Mouse (Mus musculus) MEL-GATA-1-ER (cell line): Measurements from ENCODE around the gene Gm29797.

Experiments
- DNase-seq: peaks from one replicate; pipeline ENCODE4 v3.0.0-alpha.2; 2012; ENCODE audit warnings: low read depth; ENCODE audit errors: extremely low read depth

Gm29797 gene

GRCm38 (mm10) chr2:181671984-181672383 is 15.2 kb downstream of the Gm29797 start:
- no peak for DNase-seq

- DNase-seq = no peak
These were observed 16.7 kb downstream of the Gm29797 start for GRCm38 (mm10) chr2:181673501-181673900.

GRCm38 (mm10) chr2:181674934-181675333 is 18.1 kb downstream of the Gm29797 start:
- no peak for DNase-seq

- no peak for DNase-seq
These were observed 18.6 kb downstream of the Gm29797 start for GRCm38 (mm10) chr2:181675454-181675853.

GRCm38 (mm10) chr2:181676424-181676823 is 19.6 kb downstream of the Gm29797 start:
- DNase-seq = no peak

GRCm38 (mm10) chr2:181677096-181677754 is 20.4 kb downstream of the Gm29797 start:
- no peak for DNase-seq

GRCm38 (mm10) chr2:181677755-181678098 is 20.9 kb downstream of the Gm29797 start:
- DNase-seq = no peak

- DNase-seq = peak; percentile 72
These were observed 21.9 kb downstream of the Gm29797 start for GRCm38 (mm10) chr2:181678780-181679179.

GRCm38 (mm10) chr2:181679951-181680715 is 23.3 kb downstream of the Gm29797 start, which contains the start of gene Tcea2:
TSS of gene Tcea2 (plus strand) at chr2:181680310.
- peak; percentile 46 for DNase-seq

GRCm38 (mm10) chr2:181680716-181681117 is 23.9 kb downstream of the Gm29797 start:
- DNase-seq = no peak

GRCm38 (mm10) chr2:181681978-181682377 is 25.1 kb downstream of the Gm29797 start:
- no peak for DNase-seq

GRCm38 (mm10) chr2:181683381-181683780 is 26.5 kb downstream of the Gm29797 start:
- no peak for DNase-seq

- DNase-seq = peak; percentile 95
These were observed 27.9 kb downstream of the Gm29797 start for GRCm38 (mm10) chr2:181684713-181685112.

- DNase-seq = no peak
These were observed 28.9 kb downstream of the Gm29797 start for GRCm38 (mm10) chr2:181685686-181686085.

- DNase-seq = no peak
These were observed 30.8 kb downstream of the Gm29797 start for GRCm38 (mm10) chr2:181687586-181687985.

- no peak for DNase-seq
These were observed 32.8 kb downstream of the Gm29797 start for GRCm38 (mm10) chr2:181689466-181690160.

GRCm38 (mm10) chr2:181691083-181691482 is 34.2 kb downstream of the Gm29797 start:
- no peak for DNase-seq

GRCm38 (mm10) chr2:181691571-181691970 is 34.7 kb downstream of the Gm29797 start:
- DNase-seq = peak; percentile 87

GRCm38 (mm10) chr2:181692304-181692703 is 35.5 kb downstream of the Gm29797 start:
- no peak for DNase-seq

GRCm38 (mm10) chr2:181693339-181694280 is 36.8 kb downstream of the Gm29797 start, which contains the start of gene Rgs19:
TSS of gene Rgs19 (minus strand) at chr2:181693977.
- DNase-seq = peak; percentile 78

- no peak for DNase-seq
These were observed 37.7 kb downstream of the Gm29797 start for GRCm38 (mm10) chr2:181694581-181694980.
